9 mouse cellular contexts compared by ENCODE assay signal in the genomic region with DNA sequence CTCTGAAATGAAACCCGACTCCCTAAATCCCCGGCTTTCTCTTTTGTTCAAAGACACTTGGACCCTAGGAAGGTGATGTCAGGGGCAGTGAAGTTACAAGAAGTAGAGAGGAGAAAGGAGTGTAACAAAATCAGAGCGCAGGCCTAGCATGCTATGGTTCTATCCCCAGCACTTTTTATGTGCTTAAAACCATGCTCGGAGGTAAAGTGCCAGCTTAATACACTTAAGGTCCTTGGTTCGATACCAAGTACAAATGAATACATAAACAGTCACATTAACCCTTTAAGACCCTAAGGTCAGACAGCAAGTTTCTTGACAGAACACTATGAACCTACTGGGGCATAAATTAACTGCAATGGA. TPM values are rescaled to one million over a fixed set of nuclear protein-coding genes. Genes with fewer than 3 reads are reported as not detected.
DNase-seq lines count a peak whose midpoint lies in the region; ATAC-seq and TF ChIP-seq lines count a peak whose summit lies in the region.
"Had no signal": no experiment of that assay in that cellular context is flagged by ENCODE, and none has a peak within 500 bp of the region (broad histone marks: within the 10 kb centered on the region; RNA-seq: fewer than 3 reads in every experiment).

No protein-coding gene starts in this region.

- peak overlapping the region; percentile 98 for H3K4me3 ChIP-seq in heart, embryonic 12.5 days
- H3K4me3 ChIP-seq in ES-E14 (ENCODE audit: insufficient read depth in 1 of 2, low read depth in 1 of 2, low read length in 2 of 2, poor library complexity in 1 of 2, severe bottlenecking in 1 of 2) = peak overlapping the region; percentile 70 to 86
- peak overlapping the region; percentile 90 for H3K4me3 ChIP-seq in hindbrain, embryonic 11.5 days (ENCODE audit: low read depth, low read length)
- peak overlapping the region; percentile 88 for H3K4me3 ChIP-seq in midbrain, embryonic 10.5 days

- H3K4me2 ChIP-seq in heart, embryonic 12.5 days = peak overlapping the region; percentile 74
- peak overlapping the region; percentile 83 for H3K4me2 ChIP-seq in hindbrain, embryonic 11.5 days (replicated peaks; ENCODE audit: low read depth, low read length)

- 5% methylated on average over 5 of the region's 5 CpGs for WGBS in heart, embryonic 12.5 days
- WGBS in hindbrain, embryonic 11.5 days = 3% methylated on average over 5 of the region's 5 CpGs
- WGBS in midbrain, embryonic 10.5 days = under 1% methylated on average over 5 of the region's 5 CpGs

- no peaks in the 10 kb centered on the region for H3K36me3 ChIP-seq in heart, embryonic 12.5 days
- no peaks in the 10 kb centered on the region for H3K36me3 ChIP-seq in ES-E14 (ENCODE audit: control insufficient read depth, insufficient read depth, low read length, poor library complexity, severe bottlenecking)
- no peaks in the 10 kb centered on the region for H3K36me3 ChIP-seq in hindbrain, embryonic 11.5 days (ENCODE audit: control insufficient read depth, insufficient read depth, low read length)
- peaks cover 4% of the 10 kb centered on the region for H3K36me3 ChIP-seq in midbrain, embryonic 10.5 days

- DNase-seq in heart, postnatal 14 days = no peak
- DNase-seq in ES-E14 (ENCODE audit: low read depth, low spot score) = no peak
- DNase-seq in hindbrain, embryonic 11.5 days (ENCODE audit: low spot score) = no peak
- DNase-seq in midbrain, embryonic 10.5 days (ENCODE audit: low spot score) = no peak
- no peak for DNase-seq in adrenal gland, postnatal 36 days
- no peak for DNase-seq in left cerebral cortex, adult 8-10 months (ENCODE audit: low spot score in 2 of 2)
- no peak for DNase-seq in gastrocnemius, postnatal 4 days (ENCODE audit: low spot score in 2 of 2)

- in situ Hi-C loops in ES-E14 (cut with MboI; ENCODE audit: low sequenced_read_pairs in 2 of 2, unreplicated experiment in 2 of 2) = no loop called here

- peaks cover 21% of the 10 kb centered on the region for H3K4me1 ChIP-seq in heart, embryonic 12.5 days (replicated peaks)
- no peaks in the 10 kb centered on the region for H3K4me1 ChIP-seq in ES-E14 (ENCODE audit: control insufficient read depth in 2 of 2, insufficient read depth in 2 of 2, low read length in 2 of 2, poor library complexity in 1 of 2)
- H3K4me1 ChIP-seq in hindbrain, embryonic 11.5 days (replicated peaks; ENCODE audit: control insufficient read depth, insufficient read depth, low read length) = peaks cover 2% of the 10 kb centered on the region; the same call in 1 of the 2 replicates
- peaks cover 49% of the 10 kb centered on the region for H3K4me1 ChIP-seq in midbrain, embryonic 10.5 days

- no peak for ATAC-seq in heart, embryonic 12.5 days (ENCODE audit: insufficient number of reproducible peaks, low FRiP score)
- peak; percentile 6; the same call in 1 of the 2 replicates for ATAC-seq in hindbrain, embryonic 11.5 days (ENCODE audit: low FRiP score)

- no peaks in the 10 kb centered on the region for H3K27me3 ChIP-seq in heart, embryonic 12.5 days (replicated peaks)
- no peaks in the 10 kb centered on the region for H3K27me3 ChIP-seq in hindbrain, embryonic 11.5 days (ENCODE audit: control insufficient read depth, insufficient read depth, low read length)
- no peaks in the 10 kb centered on the region; the same call in none of the 2 replicates for H3K27me3 ChIP-seq in midbrain, embryonic 10.5 days (ENCODE audit: low read depth, poor library complexity, severe bottlenecking)

- peak overlapping the region; percentile 99 for H3K9ac ChIP-seq in heart, embryonic 12.5 days
- H3K9ac ChIP-seq in ES-E14 (ENCODE audit: insufficient read depth, low read depth, low read length, poor library complexity, severe bottlenecking) = peak overlapping the region; percentile 73; the same call in 1 of the 2 replicates
- H3K9ac ChIP-seq in hindbrain, embryonic 11.5 days (ENCODE audit: low read depth, low read length) = no peak overlapping the region; the same call in 1 of the 2 replicates

- peak overlapping the region; percentile 98 for H3K27ac ChIP-seq in heart, embryonic 12.5 days (ENCODE audit: poor library complexity, severe bottlenecking)
- H3K27ac ChIP-seq in ES-E14 (ENCODE audit: insufficient read depth, low read depth, low read length, poor library complexity, severe bottlenecking) = no peak overlapping the region
- no peak overlapping the region for H3K27ac ChIP-seq in hindbrain, embryonic 11.5 days (ENCODE audit: low read depth, low read length)
- peak overlapping the region; percentile 98 for H3K27ac ChIP-seq in midbrain, embryonic 10.5 days (replicated peaks)
- H3K27ac ChIP-seq: macrophage had no signal

- no peaks in the 10 kb centered on the region for H3K9me3 ChIP-seq in heart, embryonic 12.5 days (replicated peaks)
- H3K9me3 ChIP-seq in ES-E14 (ENCODE audit: control insufficient read depth, insufficient read depth, low read depth, low read length) = no peaks in the 10 kb centered on the region
- no peaks in the 10 kb centered on the region for H3K9me3 ChIP-seq in hindbrain, embryonic 11.5 days (ENCODE audit: control insufficient read depth, low read length)
- no peaks in the 10 kb centered on the region for H3K9me3 ChIP-seq in midbrain, embryonic 10.5 days (replicated peaks)

- intact Hi-C loops in heart, postnatal 14 days (cut with DNase I) = loop anchor here (5.0 kb wide), 1 partner anchor 90 kb away; no protein-coding TSS in a partner anchor

TF ChIP-seq in ES-E14, 5 proteins besides CTCF, POLR2A, EP300 and RAD21:
- TF ChIP-seq CHD2 (IDR thresholded peaks at IDR 0.05; ENCODE audit: low read depth, low read length) = no peak
- no peak for TF ChIP-seq HCFC1 (IDR thresholded peaks at IDR 0.05; ENCODE audit: borderline replicate concordance, insufficient read depth, low read length)
- no peak for TF ChIP-seq MAFK (IDR thresholded peaks at IDR 0.05; ENCODE audit: insufficient read depth, low read depth, low read length)
- no peak for TF ChIP-seq ZC3H11A (IDR thresholded peaks at IDR 0.05; ENCODE audit: borderline replicate concordance, low read depth, low read length)
- TF ChIP-seq ZNF384 (IDR thresholded peaks at IDR 0.05; ENCODE audit: low read depth, low read length) = no peak
TF ChIP-seq in ES-E14: peak in this region for 0.

RNA-seq across cellular contexts. Expression of a gene that starts 0.5 kb away (rescaled TPM):
- polyA plus RNA-seq in heart, embryonic 12.5 days (2016; fragmentation: Nextera tagmentation; extraction: Ambion mirVana) = 75.5 and 77.2 TPM in 2 replicates
- 100 to 1,000 TPM in 1 of 2 experiments, 10 to 100 TPM in 1; 95.6 to 106 TPM for total RNA-seq in heart, postnatal 14 days (2021)
- total RNA-seq in ES-E14 (2012; rRNA removed) = 3.2 and 5.0 TPM in 2 replicates
- 53.0 and 58.1 TPM in 2 replicates for polyA plus RNA-seq in hindbrain, embryonic 11.5 days (2014; fragmentation: Nextera tagmentation; extraction: Ambion mirVana)
- polyA plus RNA-seq in midbrain, embryonic 10.5 days (2016; fragmentation: Nextera tagmentation; extraction: Ambion mirVana) = 30.1 and 37.5 TPM in 2 replicates
- total RNA-seq in adrenal gland, postnatal 36 days (2021) = 10 to 100 TPM; 63.8 to 79.7 TPM
- total RNA-seq in left cerebral cortex, adult 8-10 months (2022) = 10 to 100 TPM; 88.4 to 96.1 (median 92.5) TPM
- 10 to 100 TPM; 24.1 to 24.3 TPM for total RNA-seq in gastrocnemius, postnatal 4 days (2021)

Comparison
In these comparisons a context has a peak if more than half of its experiments do, and no peak if none do; other contexts are left out.
1. H3K27ac ChIP-seq: peak in heart, embryonic 12.5 days (single experiment) and midbrain, embryonic 10.5 days (single experiment); none in ES-E14 (single experiment) and hindbrain, embryonic 11.5 days (single experiment).
2. Peak in every context shown above with its lines, with median percentiles within 50 percentile points of each other: H3K4me3 ChIP-seq.